Mouse (Mus musculus): ENCODE measurements at regions not wholly inside any gene's neighbourhood (a gene's known extent, or its start where the extent isn't known, plus 50 kb on each side); places are given as distances from the start of the nearest gene placed in this dataset.

DNA sequence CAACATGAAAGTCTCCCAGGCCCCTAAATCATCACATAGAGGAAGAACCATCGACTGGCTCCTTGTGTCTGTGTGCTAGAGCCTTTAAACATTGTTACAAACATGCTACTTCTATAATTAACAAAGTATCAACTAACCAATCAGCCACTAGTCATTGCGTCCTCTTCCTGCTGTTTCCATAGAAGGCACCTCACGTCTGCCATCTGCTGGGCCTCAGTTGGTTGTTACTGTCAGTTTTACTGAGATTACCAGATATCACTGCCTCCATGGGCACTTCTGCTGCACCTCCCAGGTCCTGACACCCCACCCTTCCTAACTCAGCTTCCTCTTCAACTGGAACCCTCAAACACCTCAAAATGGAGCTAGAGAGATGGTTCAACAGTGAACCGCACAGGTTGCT lies 101.8 kb downstream of the Atp23 start:
- H3K4me2 ChIP-seq (ENCODE audit: low read depth, low read length) = no peak overlapping the region
- H3K9ac ChIP-seq (replicated peaks; ENCODE audit: low read length) = no peak overlapping the region
- H3K4me3 ChIP-seq (ENCODE audit: low read depth, low read length) = no peak overlapping the region
- no peaks in the 10 kb centered on the region for H3K36me3 ChIP-seq (replicated peaks; ENCODE audit: control insufficient read depth, insufficient read depth, low read depth, low read length)
- ATAC-seq (replicated peaks; ENCODE audit: insufficient number of reproducible peaks, low FRiP score, low TSS enrichment, low read depth) (no peak), DNase-seq (ENCODE audit: low spot score) (no peak)
- H3K27me3 ChIP-seq (ENCODE audit: control insufficient read depth, insufficient read depth, low read length) = no peaks in the 10 kb centered on the region
- WGBS = 58% methylated on average over 4 of the region's 4 CpGs
- no peak overlapping the region for H3K27ac ChIP-seq (replicated peaks; ENCODE audit: low read depth, low read length)
- H3K9me3 ChIP-seq (replicated peaks; ENCODE audit: control insufficient read depth, low read length) = no peaks in the 10 kb centered on the region
- H3K4me1 ChIP-seq (ENCODE audit: control insufficient read depth, insufficient read depth, low read length) = no peaks in the 10 kb centered on the region

DNA sequence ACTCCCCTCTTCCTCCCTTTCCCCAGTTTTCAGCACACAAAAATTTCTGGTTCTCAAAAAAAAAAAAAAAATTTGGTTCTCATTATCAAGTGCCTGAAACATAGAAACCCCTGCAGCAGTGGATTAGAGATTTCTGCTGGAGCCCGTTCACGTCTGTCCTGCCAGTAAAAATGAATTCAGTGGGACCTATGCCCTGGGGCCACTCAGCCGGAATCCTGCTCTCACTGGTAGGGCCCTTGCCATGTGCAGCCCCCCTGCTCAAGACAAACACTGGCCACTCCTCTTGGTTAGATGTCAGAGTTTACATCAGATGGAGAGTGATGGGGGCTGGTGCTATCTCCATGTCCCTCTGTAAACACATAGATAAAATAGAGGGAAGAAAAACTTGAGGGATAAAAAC lies 108.0 kb downstream of the Atp23 start:
- WGBS = 28% methylated on average over 3 of the region's 3 CpGs
- H3K4me3 ChIP-seq (ENCODE audit: low read depth, low read length) = no peak overlapping the region
- no peaks in the 10 kb centered on the region for H3K27me3 ChIP-seq (ENCODE audit: control insufficient read depth, insufficient read depth, low read length)
- no peak for ATAC-seq (replicated peaks; ENCODE audit: insufficient number of reproducible peaks, low FRiP score, low TSS enrichment, low read depth)
- H3K36me3 ChIP-seq (replicated peaks; ENCODE audit: control insufficient read depth, insufficient read depth, low read depth, low read length) = no peaks in the 10 kb centered on the region
- no peaks in the 10 kb centered on the region for H3K4me1 ChIP-seq (ENCODE audit: control insufficient read depth, insufficient read depth, low read length)
- H3K9ac ChIP-seq (replicated peaks; ENCODE audit: low read length) = no peak overlapping the region
- H3K9me3 ChIP-seq (replicated peaks; ENCODE audit: control insufficient read depth, low read length) = no peaks in the 10 kb centered on the region
- H3K27ac ChIP-seq (replicated peaks; ENCODE audit: low read depth, low read length) = no peak overlapping the region
- no peak overlapping the region for H3K4me2 ChIP-seq (ENCODE audit: low read depth, low read length)
- DNase-seq (ENCODE audit: low spot score) = no peak

DNA sequence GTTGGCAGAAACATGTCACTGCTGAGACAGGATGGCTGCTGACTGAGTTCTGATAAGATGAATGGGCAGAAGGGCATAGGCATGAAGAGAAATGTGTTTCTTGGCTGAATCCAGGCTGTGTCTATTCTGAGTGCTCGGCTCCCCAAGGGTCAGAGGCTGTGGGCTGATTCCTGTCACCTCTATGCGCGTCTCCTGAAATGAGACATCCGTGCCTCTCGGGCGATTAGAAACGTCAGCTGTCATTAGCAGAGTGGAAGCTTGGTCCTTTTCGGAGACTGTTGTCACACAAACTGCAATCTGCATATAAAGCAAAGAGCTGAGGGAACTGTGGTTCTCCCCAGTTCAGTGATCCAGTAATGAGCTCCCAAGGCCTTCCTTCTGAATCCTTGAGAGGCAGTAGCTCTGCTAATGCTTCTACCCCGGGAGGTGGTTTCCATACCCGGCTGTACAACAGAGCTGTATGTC lies 108.8 kb downstream of the Atp23 start:
- WGBS = 49% methylated on average over 10 of the region's 10 CpGs
- Histone ChIP-seq H3K4me1 (ENCODE audit: control insufficient read depth, insufficient read depth, low read length) (no peaks in the 10 kb centered on the region), H3K27ac (replicated peaks; ENCODE audit: low read depth, low read length) (no peak overlapping the region), H3K4me3 (ENCODE audit: low read depth, low read length) (no peak overlapping the region), H3K4me2 (ENCODE audit: low read depth, low read length) (no peak overlapping the region), H3K27me3 (ENCODE audit: control insufficient read depth, insufficient read depth, low read length) (no peaks in the 10 kb centered on the region), H3K9me3 (replicated peaks; ENCODE audit: control insufficient read depth, low read length) (no peaks in the 10 kb centered on the region), H3K9ac (replicated peaks; ENCODE audit: low read length) (no peak overlapping the region; the same call in 1 of the 2 replicates), H3K36me3 (replicated peaks; ENCODE audit: control insufficient read depth, insufficient read depth, low read depth, low read length) (no peaks in the 10 kb centered on the region)
- DNase-seq (ENCODE audit: low spot score) = no peak
- ATAC-seq (replicated peaks; ENCODE audit: insufficient number of reproducible peaks, low FRiP score, low TSS enrichment, low read depth) = no peak

DNA sequence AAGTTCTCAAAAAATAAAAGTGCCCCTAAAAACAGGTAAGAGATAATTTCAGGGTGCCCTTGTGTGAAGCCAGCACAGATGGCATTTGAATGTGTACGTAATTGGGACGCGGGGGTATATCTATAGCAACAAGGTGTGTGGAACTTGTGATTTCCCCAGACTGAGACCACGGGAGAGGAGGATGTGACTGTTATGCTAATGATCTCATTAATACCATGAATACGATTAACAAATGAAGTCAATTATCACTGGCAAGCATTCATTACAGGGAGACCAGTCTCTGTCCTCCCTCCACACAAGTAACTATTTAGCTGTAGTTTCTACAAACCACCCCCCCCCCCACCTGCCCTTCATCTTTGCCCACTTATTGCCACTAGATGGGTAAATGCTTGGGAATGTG lies 112.9 kb downstream of the Atp23 start:
- Histone ChIP-seq H3K27me3 (ENCODE audit: control insufficient read depth, insufficient read depth, low read length) (no peaks in the 10 kb centered on the region), H3K4me3 (ENCODE audit: low read depth, low read length) (no peak overlapping the region), H3K9me3 (replicated peaks; ENCODE audit: control insufficient read depth, low read length) (no peaks in the 10 kb centered on the region), H3K9ac (replicated peaks; ENCODE audit: low read length) (no peak overlapping the region), H3K27ac (replicated peaks; ENCODE audit: low read depth, low read length) (no peak overlapping the region), H3K4me2 (ENCODE audit: low read depth, low read length) (no peak overlapping the region), H3K4me1 (ENCODE audit: control insufficient read depth, insufficient read depth, low read length) (no peaks in the 10 kb centered on the region), H3K36me3 (replicated peaks; ENCODE audit: control insufficient read depth, insufficient read depth, low read depth, low read length) (no peaks in the 10 kb centered on the region)
- 93% methylated on average over 5 of the region's 5 CpGs for WGBS
- no peak for ATAC-seq (replicated peaks; ENCODE audit: insufficient number of reproducible peaks, low FRiP score, low TSS enrichment, low read depth)
- DNase-seq (ENCODE audit: low spot score) = no peak

DNA sequence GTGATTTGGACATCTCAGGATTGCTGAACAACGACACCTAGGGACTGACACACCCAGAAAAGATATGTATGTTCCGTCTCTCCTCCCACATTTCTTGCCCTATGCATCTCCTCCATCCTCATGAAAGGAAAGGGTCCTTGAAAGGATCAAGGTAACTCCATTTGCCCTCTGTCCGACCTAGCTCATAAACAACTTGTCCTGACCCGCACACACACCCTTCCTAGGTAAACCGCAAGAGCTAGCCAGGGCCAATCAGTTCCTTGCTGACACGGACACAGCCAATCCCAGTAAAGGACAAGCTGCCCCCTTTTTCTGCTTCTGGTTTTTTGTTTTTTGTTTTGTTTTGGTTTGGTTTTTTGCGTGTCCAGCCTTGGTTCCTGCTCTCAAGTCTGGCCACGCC lies 118.0 kb downstream of the Atp23 start:
- Histone ChIP-seq H3K9me3 (replicated peaks; ENCODE audit: control insufficient read depth, low read length) (no peaks in the 10 kb centered on the region), H3K27ac (replicated peaks; ENCODE audit: low read depth, low read length) (no peak overlapping the region), H3K4me3 (ENCODE audit: low read depth, low read length) (no peak overlapping the region), H3K4me2 (ENCODE audit: low read depth, low read length) (no peak overlapping the region), H3K9ac (replicated peaks; ENCODE audit: low read length) (no peak overlapping the region), H3K4me1 (ENCODE audit: control insufficient read depth, insufficient read depth, low read length) (no peaks in the 10 kb centered on the region), H3K36me3 (replicated peaks; ENCODE audit: control insufficient read depth, insufficient read depth, low read depth, low read length) (no peaks in the 10 kb centered on the region), H3K27me3 (ENCODE audit: control insufficient read depth, insufficient read depth, low read length) (no peaks in the 10 kb centered on the region)
- DNase-seq (ENCODE audit: low spot score) (no peak), ATAC-seq (replicated peaks; ENCODE audit: insufficient number of reproducible peaks, low FRiP score, low TSS enrichment, low read depth) (no peak)
- 93% methylated on average over 8 of the region's 8 CpGs for WGBS

DNA sequence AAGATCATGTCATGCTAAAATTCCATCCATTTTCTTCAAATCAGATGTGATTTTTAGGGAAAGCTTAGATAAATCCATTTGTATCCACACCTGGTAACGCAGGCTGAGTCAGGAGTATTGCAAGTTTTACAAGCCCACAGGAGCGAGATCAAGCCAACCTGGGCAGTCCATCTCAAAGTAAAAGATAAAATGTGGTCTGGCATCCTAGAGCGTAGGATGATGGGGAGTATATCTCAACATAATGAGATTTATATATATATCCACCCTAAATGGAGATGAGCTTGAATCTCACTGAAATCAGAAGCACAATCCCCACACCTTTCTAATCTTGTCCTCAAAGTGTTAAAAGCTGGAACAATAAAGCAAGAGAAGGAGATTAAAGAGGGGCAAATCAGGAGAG lies 124.6 kb downstream of the Atp23 start:
- Histone ChIP-seq H3K27me3 (ENCODE audit: control insufficient read depth, insufficient read depth, low read length) (no peaks in the 10 kb centered on the region), H3K4me1 (ENCODE audit: control insufficient read depth, insufficient read depth, low read length) (no peaks in the 10 kb centered on the region), H3K4me2 (ENCODE audit: low read depth, low read length) (no peak overlapping the region), H3K9ac (replicated peaks; ENCODE audit: low read length) (no peak overlapping the region), H3K9me3 (replicated peaks; ENCODE audit: control insufficient read depth, low read length) (no peaks in the 10 kb centered on the region), H3K36me3 (replicated peaks; ENCODE audit: control insufficient read depth, insufficient read depth, low read depth, low read length) (no peaks in the 10 kb centered on the region), H3K27ac (replicated peaks; ENCODE audit: low read depth, low read length) (no peak overlapping the region), H3K4me3 (ENCODE audit: low read depth, low read length) (no peak overlapping the region)
- ATAC-seq (replicated peaks; ENCODE audit: insufficient number of reproducible peaks, low FRiP score, low TSS enrichment, low read depth) = no peak
- WGBS = 90% methylated on average over 3 of the region's 3 CpGs
- no peak for DNase-seq (ENCODE audit: low spot score)

DNA sequence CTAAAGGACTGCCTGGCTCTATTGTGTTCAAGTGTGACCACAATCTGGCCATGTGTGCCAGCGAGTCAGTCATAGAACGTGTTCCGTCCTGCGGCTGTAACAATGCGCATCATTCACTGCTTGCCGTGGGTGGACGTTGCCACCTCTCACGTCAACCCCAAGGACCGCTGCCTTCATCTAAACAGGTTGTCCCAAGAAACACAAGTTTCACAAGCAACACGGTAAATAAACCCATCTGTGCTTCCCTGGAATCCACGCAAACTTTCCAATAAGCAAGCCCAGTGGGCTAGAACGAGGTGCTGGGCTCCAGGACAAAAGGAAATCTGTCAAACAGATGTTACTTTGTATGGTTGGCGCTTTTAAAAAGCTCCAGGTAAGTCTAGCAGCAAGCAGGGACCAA lies 125.2 kb downstream of the Atp23 start:
- H3K27ac ChIP-seq (replicated peaks; ENCODE audit: low read depth, low read length) = no peak overlapping the region
- H3K36me3 ChIP-seq (replicated peaks; ENCODE audit: control insufficient read depth, insufficient read depth, low read depth, low read length) = no peaks in the 10 kb centered on the region
- H3K9me3 ChIP-seq (replicated peaks; ENCODE audit: control insufficient read depth, low read length) = no peaks in the 10 kb centered on the region
- no peak overlapping the region for H3K4me2 ChIP-seq (ENCODE audit: low read depth, low read length)
- H3K9ac ChIP-seq (replicated peaks; ENCODE audit: low read length) = no peak overlapping the region
- 81% methylated on average over 13 of the region's 13 CpGs for WGBS
- H3K4me1 ChIP-seq (ENCODE audit: control insufficient read depth, insufficient read depth, low read length) = no peaks in the 10 kb centered on the region
- no peak overlapping the region for H3K4me3 ChIP-seq (ENCODE audit: low read depth, low read length)
- no peaks in the 10 kb centered on the region for H3K27me3 ChIP-seq (ENCODE audit: control insufficient read depth, insufficient read depth, low read length)
- DNase-seq (ENCODE audit: low spot score) = no peak
- ATAC-seq (replicated peaks; ENCODE audit: insufficient number of reproducible peaks, low FRiP score, low TSS enrichment, low read depth) = no peak

DNA sequence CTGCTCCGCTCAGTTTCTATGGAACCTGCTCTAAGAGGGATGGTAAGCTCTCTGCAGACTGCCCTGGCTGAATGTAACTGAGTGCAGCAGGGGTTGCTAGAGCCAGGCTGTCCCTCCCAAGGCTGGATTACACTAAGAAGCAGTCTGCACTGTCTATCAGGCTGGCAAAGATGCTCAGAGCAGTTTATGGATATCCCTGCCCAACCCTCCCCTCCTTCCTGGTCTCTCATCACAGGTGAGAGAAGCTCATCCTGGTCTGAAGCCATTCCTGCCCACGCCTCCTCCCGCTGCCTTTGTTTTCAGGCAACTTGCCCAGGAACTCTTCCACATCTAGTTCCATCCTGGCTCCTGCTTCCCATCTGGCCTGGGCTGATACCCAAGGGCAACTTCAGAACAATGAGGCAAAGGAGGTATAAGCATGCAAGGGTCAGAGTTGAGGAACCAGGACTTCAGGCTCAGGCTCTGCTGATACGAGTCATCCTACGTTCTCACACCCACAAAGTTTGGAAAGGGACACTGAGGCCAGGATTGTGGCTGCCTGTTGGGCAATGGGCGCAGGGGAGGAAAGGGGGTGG lies 130.6 kb downstream of the Atp23 start:
- DNase-seq (ENCODE audit: low spot score) = no peak
- WGBS = 82% methylated on average over 6 of the region's 6 CpGs

More for the DNA sequence above, 130.6 kb downstream of the Atp23 start:
- Histone ChIP-seq H3K27ac (replicated peaks; ENCODE audit: low read depth, low read length) (no peak overlapping the region), H3K36me3 (replicated peaks; ENCODE audit: control insufficient read depth, insufficient read depth, low read depth, low read length) (no peaks in the 10 kb centered on the region), H3K9me3 (replicated peaks; ENCODE audit: control insufficient read depth, low read length) (no peaks in the 10 kb centered on the region), H3K27me3 (ENCODE audit: control insufficient read depth, insufficient read depth, low read length) (no peaks in the 10 kb centered on the region), H3K4me1 (ENCODE audit: control insufficient read depth, insufficient read depth, low read length) (no peaks in the 10 kb centered on the region), H3K4me3 (ENCODE audit: low read depth, low read length) (no peak overlapping the region), H3K9ac (replicated peaks; ENCODE audit: low read length) (no peak overlapping the region), H3K4me2 (ENCODE audit: low read depth, low read length) (no peak overlapping the region)
- ATAC-seq (replicated peaks; ENCODE audit: insufficient number of reproducible peaks, low FRiP score, low TSS enrichment, low read depth) = no peak

Data from embryonic facial prominence, embryonic 11.5 days (tissue).